Mouse (Mus musculus) ovary, postnatal 14 days (tissue): Measurements from ENCODE around the gene Tmem176b.

Experiments used
- DNase-seq: peaks from one replicate; pipeline ENCODE4 v3.0.0; 2022; ENCODE audit warnings: low spot score

The Tmem176b gene

GRCm38 (mm10) chr6:48787867-48788266, 53.4 kb downstream of the Tmem176b start:
- DNase-seq: no peak

- no peak for DNase-seq
Observed at GRCm38 (mm10) chr6:48785601-48786000, 55.7 kb downstream of the Tmem176b start.

- DNase-seq: peak; percentile 17
Observed at GRCm38 (mm10) chr6:48785189-48785588, 56.1 kb downstream of the Tmem176b start.

- DNase-seq: no peak
Observed at GRCm38 (mm10) chr6:48784406-48784805, 56.9 kb downstream of the Tmem176b start.
